Mouse (Mus musculus) left cerebral cortex, postnatal 10 days (tissue): Measurements from ENCODE around the gene Mad1l1. TPM values are rescaled to one million over a fixed set of nuclear protein-coding genes. Genes with fewer than 3 reads are reported as not detected.

ENCODE experiments used
- DNase-seq, 2 experiments: peaks; one replicate each; pipeline ENCODE4 v3.0.0; 2021 to 2022; ENCODE audit warnings: low spot score in 2 of 2, mixed read lengths in 1 of 2; ENCODE audit errors: extremely low spot score in 1 of 2
- intact Hi-C: fragments of 180-260 bp; cut with DNase I; formaldehyde crosslinking; loops from one replicate; pipeline ENCODE4 v1.15.1; 2025
- total RNA-seq, 2 experiments: library from RNA; stranded (reverse); gene quantifications; 2 replicates each; pipeline ENCODE4 v1.2.3; 2021

The Mad1l1 gene
- total RNA-seq, 2 experiments from 2014 or later, result 23.8 to 24.4 TPM

- DNase-seq, result no peak
- intact Hi-C loops, result no loop called here
These were observed 93.0 kb downstream of the Mad1l1 start for GRCm38 (mm10) chr5:140228306-140228705.

DNA sequence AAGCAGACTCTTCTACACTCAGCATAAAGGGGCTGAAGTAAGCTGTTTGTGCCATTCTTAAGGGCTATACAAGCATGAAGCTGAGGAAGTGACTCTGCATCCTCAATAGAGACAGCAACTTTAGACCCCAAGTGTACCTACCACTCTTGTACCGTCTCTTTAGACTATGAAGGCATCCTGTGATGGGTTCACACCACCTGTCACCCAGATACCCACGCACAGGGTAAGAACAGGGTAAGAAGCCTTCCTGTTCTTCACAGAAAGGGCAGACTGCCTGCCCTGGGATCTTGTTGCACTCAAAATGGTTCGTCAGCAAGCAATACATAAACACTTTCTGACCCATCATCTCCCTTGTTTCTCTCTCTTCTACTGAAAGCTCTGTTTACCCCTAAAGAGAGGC is 94.5 kb downstream of the Mad1l1 start:
- DNase-seq, result no peak
- intact Hi-C loops, result no loop called here

GRCm38 (mm10) chr5:140225881-140226280 is 95.5 kb downstream of the Mad1l1 start:
- intact Hi-C loops, result no loop called here
- DNase-seq, result no peak

DNA sequence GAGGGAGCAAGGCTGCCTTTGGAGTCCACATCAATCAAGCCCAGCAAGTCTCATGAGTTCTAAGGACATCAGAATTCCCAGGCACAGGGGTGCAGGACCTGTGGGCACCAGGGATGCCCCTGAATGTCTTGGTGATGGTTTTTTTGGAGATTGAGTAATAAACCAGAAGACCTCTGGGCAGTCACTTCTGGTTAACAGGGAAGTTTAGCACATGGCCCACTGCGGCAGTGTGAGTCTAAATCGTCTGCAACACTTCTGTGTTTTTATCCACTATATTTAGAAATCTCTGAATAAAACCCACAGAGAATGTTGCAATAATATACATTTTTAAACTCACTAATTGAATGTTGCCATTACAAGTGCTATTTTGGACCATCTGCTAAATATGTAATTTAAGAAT is 96.2 kb downstream of the Mad1l1 start:
- intact Hi-C loops, result no loop called here
- DNase-seq, result no peak

DNA sequence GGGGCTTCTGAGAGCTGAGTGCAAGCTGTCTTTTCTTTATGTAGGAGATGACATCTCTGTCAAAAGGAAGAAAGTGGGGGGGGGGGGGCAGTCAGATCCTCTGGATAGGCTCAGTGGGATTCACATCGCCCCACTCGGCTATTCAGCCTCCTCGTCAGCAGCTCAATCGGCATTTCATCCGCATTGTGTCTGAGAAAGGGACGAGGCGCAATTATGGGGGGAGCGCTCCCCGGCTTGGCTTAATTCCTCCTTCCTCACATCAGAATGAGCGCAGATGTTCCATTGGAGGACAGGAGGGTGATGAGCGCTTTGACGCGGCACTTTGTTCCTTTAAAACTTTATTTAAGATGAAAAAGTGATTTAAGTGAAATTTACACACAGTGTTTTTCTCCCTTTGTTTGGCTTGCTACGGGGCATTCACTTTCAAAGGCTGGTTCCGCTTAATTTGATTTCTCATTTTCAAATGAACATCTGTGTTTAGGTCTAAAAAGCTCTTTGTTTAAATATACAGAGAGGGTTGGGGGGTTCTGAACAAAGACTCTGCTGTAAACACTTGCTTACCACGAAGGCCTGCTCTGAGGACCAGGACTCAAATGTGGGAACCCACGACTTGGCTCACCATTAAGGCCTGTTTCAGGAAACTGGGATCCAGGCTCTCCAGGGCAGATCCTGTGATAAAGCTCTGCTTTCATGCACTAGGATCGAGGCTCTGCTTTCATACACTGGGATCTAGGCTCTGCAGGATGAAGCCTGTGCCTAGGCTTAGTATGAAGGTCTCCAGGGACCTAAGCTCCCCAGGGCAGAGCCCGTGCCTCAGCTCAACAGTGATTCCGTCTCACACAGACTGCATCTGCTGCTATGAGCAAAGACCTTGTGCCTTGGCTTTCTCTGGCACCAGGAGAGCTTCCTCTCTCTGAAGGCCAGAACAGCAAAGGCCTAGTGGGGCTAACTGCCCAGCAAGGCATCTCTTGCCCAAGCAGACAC is 98.0 kb downstream of the Mad1l1 start:
- DNase-seq, result no peak
- intact Hi-C loops, result no loop called here

GRCm38 (mm10) chr5:140221016-140221650 is 100.2 kb downstream of the Mad1l1 start:
- DNase-seq, result peak in 1 of 2 experiments; percentile 44
- intact Hi-C loops, result no loop called here

GRCm38 (mm10) chr5:140219252-140219651 is 102.1 kb downstream of the Mad1l1 start:
- intact Hi-C loops, result no loop called here
- no peak for DNase-seq

DNA sequence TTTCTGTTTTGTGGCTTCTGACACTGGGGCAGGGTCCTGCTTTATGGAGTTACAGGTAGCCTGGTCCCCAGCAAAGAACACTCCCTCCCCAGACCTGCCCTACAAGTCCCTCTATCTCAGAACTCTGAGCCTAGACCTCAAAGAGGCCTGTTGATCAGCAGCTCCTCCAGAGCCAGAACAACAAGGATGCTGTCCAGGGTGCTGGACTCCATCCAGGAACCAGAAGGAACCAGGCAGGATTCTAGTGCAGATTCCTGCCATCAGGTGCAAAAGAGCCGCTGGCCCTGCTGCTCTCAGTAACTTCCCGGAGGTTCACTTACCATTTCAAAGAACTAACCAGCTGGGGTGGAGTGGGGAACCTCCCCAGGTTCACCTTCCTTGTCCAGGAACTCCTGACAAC is 103.5 kb downstream of the Mad1l1 start:
- DNase-seq, result peak in 1 of 2 experiments; percentile 53
- intact Hi-C loops, result no loop called here

DNA sequence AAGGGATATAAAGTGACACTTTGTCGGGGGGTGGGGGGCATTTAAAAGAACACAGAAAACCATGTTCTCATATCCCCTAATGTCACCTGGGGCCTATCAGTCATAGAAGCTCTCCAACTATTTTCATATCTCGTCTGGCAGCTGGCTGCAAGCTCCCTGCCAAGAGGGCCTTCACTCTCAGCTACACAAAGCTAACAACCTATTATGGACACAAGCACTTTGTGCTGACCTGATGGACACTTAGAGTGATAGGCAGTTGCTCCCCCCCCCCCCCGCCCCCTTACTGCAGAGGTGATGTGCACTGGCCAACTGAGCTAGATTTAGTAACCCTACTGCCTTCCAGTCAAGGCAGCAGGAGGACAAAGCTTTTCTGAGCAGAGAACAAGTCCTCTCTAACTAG is 104.3 kb downstream of the Mad1l1 start:
- no peak for DNase-seq
- intact Hi-C loops, result no loop called here

DNA sequence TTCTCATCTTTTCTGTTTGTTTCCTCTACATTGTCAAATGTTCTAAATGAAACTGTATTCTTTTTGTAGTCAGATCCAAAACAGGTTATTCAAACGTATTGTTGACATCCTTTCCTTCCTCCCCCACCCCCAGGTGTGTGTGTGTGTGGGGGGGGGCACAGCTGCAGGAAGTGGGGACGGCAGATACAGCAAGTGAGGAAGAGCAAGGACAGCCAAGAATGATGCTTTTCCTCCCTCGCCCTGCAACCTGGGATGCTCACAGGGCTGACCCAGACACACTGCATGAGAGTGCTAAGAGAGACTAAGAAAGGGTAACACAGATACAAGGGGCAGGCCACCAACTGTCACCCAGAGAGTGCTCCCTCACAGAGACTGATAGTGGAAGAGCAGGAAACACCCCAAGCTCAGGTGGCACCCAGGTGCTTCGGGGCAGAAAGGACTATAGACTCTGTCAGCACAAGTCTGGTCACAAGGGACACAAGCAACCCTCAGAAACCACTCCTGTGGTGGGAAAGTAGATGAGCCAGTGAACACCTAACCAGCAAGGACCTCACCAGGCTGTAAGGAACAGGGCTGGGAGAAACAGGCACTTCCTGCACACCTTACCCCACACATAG is 105.8 kb downstream of the Mad1l1 start:
- intact Hi-C loops, result no loop called here
- no peak for DNase-seq

DNA sequence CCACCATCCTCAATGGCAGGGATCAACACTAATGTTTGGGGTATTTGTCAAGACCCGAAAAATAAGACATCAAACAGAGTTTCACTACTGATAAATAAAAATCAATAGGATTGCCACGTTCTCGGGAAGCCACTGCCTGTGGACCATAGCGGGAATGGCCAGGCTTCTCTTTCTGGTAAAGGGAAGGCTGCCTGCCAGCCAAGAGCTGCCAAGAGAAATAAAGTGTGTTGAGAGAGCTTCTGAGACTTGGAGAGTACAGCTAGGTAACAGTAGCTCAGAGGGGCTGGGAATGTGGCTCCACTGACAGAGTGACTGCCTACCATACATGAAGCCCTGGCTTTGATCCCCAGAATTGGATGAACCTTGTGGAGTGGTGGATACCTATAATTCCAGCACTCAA is 108.4 kb downstream of the Mad1l1 start:
- intact Hi-C loops, result no loop called here
- DNase-seq, result no peak

- no peak for DNase-seq
- intact Hi-C loops, result no loop called here
These were observed 110.8 kb downstream of the Mad1l1 start for GRCm38 (mm10) chr5:140210417-140211184.

GRCm38 (mm10) chr5:140208743-140209409 is 112.5 kb downstream of the Mad1l1 start:
- peak in 1 of 2 experiments; percentile 58 for DNase-seq
- intact Hi-C loops, result no loop called here

DNA sequence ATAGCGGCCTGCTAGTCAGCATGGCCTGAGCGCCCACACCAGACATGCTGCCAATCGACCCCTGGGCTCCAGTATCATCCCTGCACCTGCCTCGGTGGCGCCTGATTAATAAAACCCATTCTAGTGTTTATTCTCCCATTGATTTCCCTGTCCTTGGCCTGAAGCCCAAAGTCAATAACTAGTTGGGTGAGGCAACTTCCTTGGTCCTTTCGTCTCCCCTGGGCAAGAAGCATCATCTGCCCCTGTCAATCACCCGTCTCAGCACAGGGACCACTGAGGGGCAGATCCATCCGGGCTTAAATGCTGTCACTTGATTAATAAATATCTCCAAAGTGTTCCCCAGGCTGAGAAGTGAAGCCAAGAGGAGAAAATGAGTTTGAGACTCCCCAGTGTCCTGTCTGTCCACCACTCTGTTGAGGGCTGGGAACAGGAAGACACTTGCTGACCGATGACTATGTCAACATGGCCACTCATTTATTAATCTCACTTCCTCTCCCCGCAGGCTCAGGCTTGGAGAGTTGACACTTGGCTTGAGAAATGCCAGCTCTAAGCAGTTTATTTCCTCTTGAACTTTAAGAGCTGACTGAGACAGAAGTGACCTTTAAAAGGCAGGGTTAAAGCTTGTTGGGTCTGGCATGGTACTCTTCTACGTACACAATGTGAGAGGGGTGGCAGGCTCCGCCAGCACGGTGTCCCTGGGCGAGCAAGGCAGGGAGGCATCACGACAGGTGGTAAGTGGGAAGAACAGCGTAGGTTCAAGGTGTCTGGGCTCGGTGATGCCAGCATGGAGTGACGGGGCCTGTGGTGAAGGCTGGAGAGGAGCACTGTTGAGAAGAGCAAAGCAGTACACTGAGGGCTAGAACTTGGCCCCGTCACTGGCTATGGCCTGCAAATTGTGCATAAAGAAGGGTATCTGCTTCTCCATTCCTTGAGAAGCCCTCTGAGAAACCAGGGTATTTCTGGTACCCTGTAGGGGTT is 114.3 kb downstream of the Mad1l1 start:
- intact Hi-C loops, result no loop called here

GRCm38 (mm10) chr5:140205991-140206390 is 115.4 kb downstream of the Mad1l1 start:
- intact Hi-C loops, result no loop called here
- no peak for DNase-seq

More for the DNA sequence above, 114.3 kb downstream of the Mad1l1 start:
- DNase-seq, result no peak

DNA sequence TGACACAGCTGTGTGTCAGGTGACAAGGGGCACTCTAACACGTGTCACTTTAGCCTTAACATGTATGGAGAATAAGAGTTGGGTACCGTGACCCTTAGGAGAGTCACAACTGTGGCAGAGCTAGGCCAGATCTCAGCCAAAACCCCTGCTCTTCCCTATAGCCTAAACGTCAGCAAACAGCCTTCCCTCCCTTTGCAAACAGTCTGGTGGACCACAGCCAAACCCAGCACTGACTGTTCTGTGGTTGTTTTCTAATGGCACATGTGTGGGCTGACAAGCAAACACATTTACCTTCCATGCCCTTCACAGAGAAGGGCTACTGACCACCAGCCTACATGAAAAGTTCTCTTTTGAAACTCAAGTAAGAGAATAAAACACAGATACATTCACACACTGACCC is 116.9 kb downstream of the Mad1l1 start:
- DNase-seq, result no peak

DNA sequence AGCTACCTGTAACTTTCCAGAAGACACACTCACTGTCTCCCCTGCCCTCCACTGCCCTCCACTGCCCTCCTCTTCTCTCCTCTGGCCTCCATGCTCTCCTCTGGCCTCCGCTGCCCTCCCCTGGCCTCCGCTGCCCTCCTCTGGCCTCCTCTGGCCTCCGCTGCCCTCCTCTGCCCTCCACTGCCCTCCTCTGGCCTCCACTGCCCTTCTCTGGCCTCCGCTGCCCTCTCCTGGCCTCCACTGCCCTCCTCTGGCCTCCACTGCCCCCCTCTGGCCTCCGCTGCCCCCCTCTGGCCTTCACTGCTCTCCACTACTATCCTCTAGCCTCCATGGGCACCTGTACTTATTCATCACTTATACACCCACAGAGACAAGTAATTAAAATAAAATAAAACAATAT is 117.3 kb downstream of the Mad1l1 start:
- intact Hi-C loops, result no loop called here
- no peak for DNase-seq

More for the DNA sequence above, 116.9 kb downstream of the Mad1l1 start:
- intact Hi-C loops, result no loop called here
